Mouse (Mus musculus) ES-E14 (cell line): ENCODE measurements around the gene Pcdh19. TPM values are rescaled to one million over a fixed set of nuclear protein-coding genes. Genes with fewer than 3 reads are reported as not detected.

Experiments
- DNase-seq: peaks from one replicate; pipeline ENCODE4 v3.0.0-alpha.2; 2013; ENCODE audit warnings: low read depth, low spot score
- H3K27ac ChIP-seq: 2 replicates; pipeline ENCODE4 v1.5.1; 2012; ENCODE audit warnings: low read depth, mild to moderate bottlenecking, low read length, moderate library complexity, mixed read lengths; ENCODE audit not compliant: poor library complexity, insufficient read depth, severe bottlenecking
- H3K36me3 ChIP-seq: 2 replicates; pipeline ENCODE4 v1.6.1; 2012; ENCODE audit warnings: mild to moderate bottlenecking, low read length, moderate library complexity, mixed read lengths; ENCODE audit not compliant: control insufficient read depth, poor library complexity, insufficient read depth, severe bottlenecking
- H3K4me1 ChIP-seq, 2 experiments: fragments of 150-350 bp in 1 of 2; sonication (generic) in 1 of 2; 2 replicates each; pipeline ENCODE4 v1.6.1; 2012; ENCODE audit warnings: low read length in 2 of 2, mild to moderate bottlenecking in 1 of 2, mixed read lengths in 1 of 2; ENCODE audit not compliant: control insufficient read depth in 2 of 2, insufficient read depth in 2 of 2, poor library complexity in 1 of 2
- H3K4me3 ChIP-seq, 2 experiments: fragments of 150-350 bp in 1 of 2; sonication (generic) in 1 of 2; 2 replicates each; pipeline ENCODE4 v1.5.1; 2012; ENCODE audit warnings: low read length in 2 of 2, low read depth in 1 of 2, mild to moderate bottlenecking in 1 of 2, mixed read lengths in 1 of 2; ENCODE audit not compliant: insufficient read depth in 1 of 2, poor library complexity in 1 of 2, severe bottlenecking in 1 of 2
- H3K9ac ChIP-seq: 2 replicates; pipeline ENCODE4 v1.6.1; 2012; ENCODE audit warnings: low read depth, mild to moderate bottlenecking, low read length, mixed read lengths; ENCODE audit not compliant: poor library complexity, insufficient read depth, severe bottlenecking
- H3K9me3 ChIP-seq: fragments of 150-350 bp; sonication (generic); 2 replicates; pipeline ENCODE4 v1.6.1; 2012; ENCODE audit warnings: low read depth, mild to moderate bottlenecking, low read length; ENCODE audit not compliant: control insufficient read depth, insufficient read depth
- CHD2 ChIP-seq: IDR thresholded peaks from 2 replicates; pipeline ENCODE4 v1.6.1; 2014; ENCODE audit warnings: mild to moderate bottlenecking, low read depth, low read length, inconsistent platforms
- HCFC1 ChIP-seq: IDR thresholded peaks from 2 replicates; pipeline ENCODE4 v1.6.1; 2012; ENCODE audit warnings: low read length, inconsistent platforms, borderline replicate concordance; ENCODE audit not compliant: insufficient read depth
- MAFK ChIP-seq: IDR thresholded peaks from 2 replicates; pipeline ENCODE4 v1.6.1; 2014; ENCODE audit warnings: mild to moderate bottlenecking, low read depth, low read length, inconsistent platforms; ENCODE audit not compliant: insufficient read depth
- ZC3H11A ChIP-seq: IDR thresholded peaks from 2 replicates; pipeline ENCODE4 v1.6.1; 2012; ENCODE audit warnings: low read depth, mild to moderate bottlenecking, inconsistent platforms, low read length, borderline replicate concordance
- ZNF384 ChIP-seq: IDR thresholded peaks from 2 replicates; pipeline ENCODE4 v1.6.1; 2012; ENCODE audit warnings: low read depth, low read length, inconsistent platforms
- in situ Hi-C, 2 experiments: fragments of 600-800 bp; cut with MboI; formaldehyde crosslinking; loops; one replicate each; pipeline ENCODE4 v1.15.1; 2025; ENCODE audit warnings: low sequenced_read_pairs in 2 of 2, inconsistent platforms in 1 of 2; ENCODE audit not compliant: unreplicated experiment in 2 of 2
- total RNA-seq: library from RNA; depleted of rRNA; stranded (reverse); fragments of 300-350 nt; gene quantifications from 2 replicates; pipeline ENCODE4 v1.2.3, GENCODE M21; 2012

Gene Pcdh19
- total RNA-seq, 1 experiment: 2.3 TPM

- Histone ChIP-seq H3K36me3 (no peaks in the 10 kb centered on the region), H3K4me3 (no peak overlapping the region), H3K27ac (no peak overlapping the region), H3K4me1 (no peaks in the 10 kb centered on the region), H3K9me3 (no peaks in the 10 kb centered on the region), H3K9ac (no peak overlapping the region)
- in situ Hi-C loops: no loop called here
- DNase-seq: no peak
- TF ChIP-seq CHD2 (no peak), ZNF384 (no peak), HCFC1 (no peak), MAFK (no peak), ZC3H11A (no peak)
Measured at GRCm38 (mm10) chrX:133655876-133656538, 32.8 kb downstream of the Pcdh19 start.

DNA sequence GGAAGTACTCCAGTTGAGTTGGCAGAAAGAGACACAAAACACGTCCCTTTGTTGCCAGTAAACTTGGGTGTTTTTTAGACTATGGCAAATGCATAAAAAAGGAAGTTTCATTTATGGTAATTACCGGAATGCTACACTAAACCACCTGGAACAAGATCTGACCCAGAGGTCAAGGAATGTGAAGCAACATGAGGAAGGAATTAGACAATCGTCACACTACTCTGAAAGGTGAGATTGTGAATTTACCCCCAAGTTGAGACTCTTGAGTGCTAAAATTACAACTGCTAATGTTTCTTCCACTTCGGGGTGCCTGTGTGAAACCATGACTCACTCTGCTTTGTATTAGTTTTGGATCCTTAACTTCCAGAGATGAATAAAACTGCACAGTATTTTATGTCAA lies 33.6 kb downstream of the Pcdh19 start:
- H3K4me3 ChIP-seq: no peak overlapping the region
- no peak for DNase-seq
- no peak overlapping the region for H3K27ac ChIP-seq
- no peaks in the 10 kb centered on the region for H3K36me3 ChIP-seq
- no peaks in the 10 kb centered on the region for H3K9me3 ChIP-seq
- TF ChIP-seq ZNF384 (no peak), HCFC1 (no peak), ZC3H11A (no peak), MAFK (no peak), CHD2 (no peak)
- in situ Hi-C loops: no loop called here
- H3K9ac ChIP-seq: no peak overlapping the region
- H3K4me1 ChIP-seq: no peaks in the 10 kb centered on the region

- no peaks in the 10 kb centered on the region for H3K4me1 ChIP-seq
- in situ Hi-C loops: no loop called here
Measured at GRCm38 (mm10) chrX:133653071-133653470, 35.7 kb downstream of the Pcdh19 start.

GRCm38 (mm10) chrX:133650379-133650778 lies 38.4 kb downstream of the Pcdh19 start:
- Histone ChIP-seq H3K9me3 (no peaks in the 10 kb centered on the region), H3K9ac (no peak overlapping the region), H3K27ac (no peak overlapping the region), H3K36me3 (no peaks in the 10 kb centered on the region), H3K4me3 (no peak overlapping the region), H3K4me1 (no peaks in the 10 kb centered on the region)
- in situ Hi-C loops: no loop called here
- TF ChIP-seq MAFK (no peak), CHD2 (no peak), ZC3H11A (no peak), HCFC1 (no peak), ZNF384 (no peak)
- no peak for DNase-seq

More at GRCm38 (mm10) chrX:133653071-133653470, 35.7 kb downstream of the Pcdh19 start:
- TF ChIP-seq MAFK (no peak), HCFC1 (no peak), ZNF384 (no peak), CHD2 (no peak), ZC3H11A (no peak)
- Histone ChIP-seq H3K36me3 (no peaks in the 10 kb centered on the region), H3K27ac (no peak overlapping the region), H3K9ac (no peak overlapping the region), H3K9me3 (no peaks in the 10 kb centered on the region), H3K4me3 (no peak overlapping the region)
- no peak for DNase-seq

DNA sequence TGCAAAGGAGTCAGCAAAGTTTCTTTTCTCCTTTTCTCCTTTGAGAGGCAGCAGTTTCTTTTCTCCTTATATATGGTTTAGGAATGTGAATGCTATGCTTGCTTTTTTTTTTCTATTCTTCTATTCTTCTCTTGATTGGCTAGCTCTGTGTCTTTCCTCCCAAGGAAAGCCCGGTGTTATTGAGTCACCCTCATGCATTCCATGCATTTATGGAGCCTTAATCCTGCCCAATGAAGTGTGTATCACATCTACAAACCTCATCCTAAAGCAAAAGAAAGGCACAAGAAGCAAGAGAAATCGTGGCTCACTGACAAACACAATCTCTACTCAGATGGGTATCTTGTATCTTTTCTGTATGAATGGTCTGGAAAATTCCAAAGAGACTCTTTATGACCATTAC lies 41.0 kb downstream of the Pcdh19 start:
- Histone ChIP-seq H3K27ac (no peak overlapping the region), H3K4me3 (no peak overlapping the region), H3K9ac (no peak overlapping the region), H3K4me1 (no peaks in the 10 kb centered on the region), H3K36me3 (no peaks in the 10 kb centered on the region), H3K9me3 (no peaks in the 10 kb centered on the region)
- DNase-seq: no peak
- TF ChIP-seq ZC3H11A (no peak), HCFC1 (no peak)
- in situ Hi-C loops: no loop called here
